Mouse (Mus musculus) cerebellum, adult 2 months (tissue): Measurements from ENCODE around the gene 4930522H14Rik. TPM values are rescaled to one million over a fixed set of nuclear protein-coding genes. Genes with fewer than 3 reads are reported as not detected.

Experiments
- DNase-seq, 2 experiments: peaks; one replicate each; pipeline ENCODE4 v3.0.0; 2021
- H3K27ac ChIP-seq: fragments of 200-500 bp; 2 replicates; pipeline ENCODE4 v1.5.1; 2012; ENCODE audit warnings: low read length, control low read depth, inconsistent platforms; ENCODE audit not compliant: insufficient read depth
- H3K27me3 ChIP-seq: fragments of 200-500 bp; 2 replicates; pipeline ENCODE4 v1.6.1; 2012; ENCODE audit warnings: inconsistent platforms, mild to moderate bottlenecking, low read length, moderate library complexity; ENCODE audit not compliant: control insufficient read depth, insufficient read depth
- H3K4me1 ChIP-seq: fragments of 200-500 bp; 2 replicates; pipeline ENCODE4 v1.6.1; 2011; ENCODE audit warnings: low read length; ENCODE audit not compliant: control insufficient read depth, insufficient read depth
- H3K4me3 ChIP-seq: fragments of 200-500 bp; replicated peaks from 2 replicates; pipeline ENCODE3; 2011; ENCODE audit warnings: mild to moderate bottlenecking, low read depth, low read length, control low read depth; ENCODE audit not compliant: insufficient read depth
- CTCF ChIP-seq: fragments of 200-500 bp; IDR thresholded peaks from 2 replicates; pipeline ENCODE4 v1.5.1; 2011; ENCODE audit warnings: low read depth, mild to moderate bottlenecking, control low read depth, low read length, moderate library complexity, borderline replicate concordance; ENCODE audit not compliant: insufficient read depth
- POLR2A ChIP-seq: fragments of 200-500 bp; IDR thresholded peaks from 2 replicates; pipeline ENCODE4 v1.6.1; 2011; ENCODE audit warnings: low read length, control low read depth, borderline replicate concordance; ENCODE audit not compliant: insufficient read depth
- WGBS: fragments of 180-500 bp; shearing (Covaris S2); methylation state at CpG from one replicate; pipeline ENCODE4 v1.1.7; 2018; 5-methylcytosine and 5-hydroxymethylcytosine counted together
- polyA plus RNA-seq: library from polyadenylated mRNA; depleted of rRNA; stranded (reverse); fragments of >200 nt; gene quantifications from 2 replicates; pipeline ENCODE4 v1.2.3, GENCODE M21; 2012

The 4930522H14Rik gene
- polyA plus RNA-seq, 1 experiment: not detected

GRCm38 (mm10) chr4:109550338-109551150, 19.4 kb upstream of the 4930522H14Rik start:
- Histone ChIP-seq H3K27ac (no peak overlapping the region), H3K4me3 (no peak overlapping the region), H3K4me1 (no peaks in the 10 kb centered on the region), H3K27me3 (no peaks in the 10 kb centered on the region)
- 46% methylated on average over 11 of the region's 11 CpGs for WGBS
- TF ChIP-seq POLR2A (no peak), CTCF (no peak)
- no peak for DNase-seq

GRCm38 (mm10) chr4:109547306-109547705, 16.2 kb upstream of the 4930522H14Rik start:
- Histone ChIP-seq H3K4me3 (no peak overlapping the region), H3K27me3 (no peaks in the 10 kb centered on the region), H3K4me1 (no peaks in the 10 kb centered on the region), H3K27ac (no peak overlapping the region)
- no peak for DNase-seq
- TF ChIP-seq CTCF (no peak), POLR2A (no peak)
- WGBS: 16% methylated on average over 2 of the region's 2 CpGs

GRCm38 (mm10) chr4:109546538-109546937, 15.4 kb upstream of the 4930522H14Rik start:
- Histone ChIP-seq H3K4me3 (no peak overlapping the region), H3K27ac (no peak overlapping the region), H3K27me3 (no peaks in the 10 kb centered on the region), H3K4me1 (no peaks in the 10 kb centered on the region)
- no peak for TF ChIP-seq POLR2A
- no peak for TF ChIP-seq CTCF
- DNase-seq: no peak
- WGBS: 94% methylated on average over 2 of the region's 2 CpGs

GRCm38 (mm10) chr4:109530245-109530816, 766 bp downstream of the 4930522H14Rik start:
- TF ChIP-seq POLR2A: no peak
- Histone ChIP-seq H3K27ac (no peak overlapping the region), H3K4me3 (no peak overlapping the region), H3K27me3 (no peaks in the 10 kb centered on the region), H3K4me1 (no peaks in the 10 kb centered on the region)
- WGBS: 47% methylated on average over 15 of the region's 15 CpGs
- no peak for DNase-seq

- no peaks in the 10 kb centered on the region for H3K4me1 ChIP-seq
- DNase-seq: peak; percentile 42 to 60
- no peaks in the 10 kb centered on the region for H3K27me3 ChIP-seq
- TF ChIP-seq CTCF (peak; percentile 55; the same call in 1 of the 2 replicates), POLR2A (no peak)
- no peak overlapping the region for H3K4me3 ChIP-seq
- 2% methylated on average over 5 of the region's 5 CpGs for WGBS
- no peak overlapping the region for H3K27ac ChIP-seq
Measured at GRCm38 (mm10) chr4:109504885-109505284, 26.2 kb downstream of the 4930522H14Rik start.

- 87% methylated on average over 11 of the region's 11 CpGs for WGBS
- Histone ChIP-seq H3K27ac (no peak overlapping the region), H3K4me3 (no peak overlapping the region), H3K4me1 (no peaks in the 10 kb centered on the region), H3K27me3 (no peaks in the 10 kb centered on the region)
- no peak for DNase-seq
- no peak for TF ChIP-seq POLR2A
- TF ChIP-seq CTCF: no peak
Measured at GRCm38 (mm10) chr4:109498476-109498875, 32.6 kb downstream of the 4930522H14Rik start.

- no peak for DNase-seq
Measured at GRCm38 (mm10) chr4:109493581-109493980, 37.5 kb downstream of the 4930522H14Rik start.

GRCm38 (mm10) chr4:109488812-109489211, 42.3 kb downstream of the 4930522H14Rik start:
- 87% methylated on average over 1 of the region's 1 CpGs for WGBS
- no peak for DNase-seq
- Histone ChIP-seq H3K4me3 (no peak overlapping the region), H3K4me1 (no peaks in the 10 kb centered on the region), H3K27ac (no peak overlapping the region), H3K27me3 (no peaks in the 10 kb centered on the region)
- TF ChIP-seq CTCF: no peak
- TF ChIP-seq POLR2A: no peak

More at GRCm38 (mm10) chr4:109493581-109493980, 37.5 kb downstream of the 4930522H14Rik start:
- Histone ChIP-seq H3K4me3 (no peak overlapping the region), H3K27me3 (no peaks in the 10 kb centered on the region), H3K4me1 (no peaks in the 10 kb centered on the region), H3K27ac (no peak overlapping the region)
- TF ChIP-seq POLR2A: no peak
- no peak for TF ChIP-seq CTCF
